Comparison of ENCODE assay signal across 25 mouse cellular contexts in genomic region chr2:156414996-156415395, GRCm38 (mm10). TPM values are rescaled to one million over a fixed set of nuclear protein-coding genes. Genes with fewer than 3 reads are reported as not detected.
"Had no signal": no experiment of that assay in that cellular context is flagged by ENCODE, and none has a peak within 500 bp of the region (broad histone marks: within the 10 kb centered on the region; RNA-seq: fewer than 3 reads in every experiment).

No protein-coding gene starts in this region.

- H3K4me3 ChIP-seq: embryonic facial prominence, embryonic 10.5 days; embryonic facial prominence, embryonic 12.5 days; embryonic facial prominence, embryonic 13.5 days; embryonic facial prominence, embryonic 15.5 days; erythroblast, embryonic 14.5 days; forebrain, embryonic 10.5 days; forebrain, embryonic 12.5 days; forebrain, embryonic 13.5 days; forebrain, embryonic 15.5 days; gastrocnemius, adult 2 months; heart, adult 2 months had no signal

- H3K27me3 ChIP-seq: forebrain, embryonic 15.5 days had no signal

- H3K4me2 ChIP-seq: embryonic facial prominence, embryonic 12.5 days; embryonic facial prominence, embryonic 13.5 days; embryonic facial prominence, embryonic 15.5 days; forebrain, embryonic 12.5 days; forebrain, embryonic 13.5 days; forebrain, embryonic 15.5 days had no signal

- DNase-seq: cerebellum, adult 9-11 months; cerebellum, postnatal 10 days; cerebellum, postnatal 14 days; cerebellum, postnatal 25 days; cerebellum, postnatal 36 days; embryo, embryonic 11 days; forebrain, postnatal 0 days; gastrocnemius, adult 2 months; gastrocnemius, postnatal 10 days; gastrocnemius, postnatal 14 days; gastrocnemius, postnatal 25 days; gastrocnemius, postnatal 36 days; heart, adult 11 months; heart, adult 18-20 months; heart, adult 2 months had no signal

- H3K36me3 ChIP-seq: embryonic facial prominence, embryonic 10.5 days; embryonic facial prominence, embryonic 12.5 days; embryonic facial prominence, embryonic 13.5 days; embryonic facial prominence, embryonic 15.5 days; forebrain, embryonic 10.5 days; forebrain, embryonic 12.5 days; forebrain, embryonic 15.5 days had no signal

- H3K27ac ChIP-seq: embryonic facial prominence, embryonic 10.5 days; embryonic facial prominence, embryonic 12.5 days; embryonic facial prominence, embryonic 13.5 days; embryonic facial prominence, embryonic 15.5 days; forebrain, embryonic 10.5 days; forebrain, embryonic 12.5 days; forebrain, embryonic 13.5 days; forebrain, embryonic 15.5 days; heart, adult 2 months had no signal

RNA-seq across cellular contexts. Expression of gene Epb41l1, which starts 5.7 kb away (rescaled TPM):
- total RNA-seq: granulocyte monocyte progenitor cell, adult 5-6 weeks had no signal
